Mouse (Mus musculus) limb, embryonic 14.5 days (tissue): ENCODE data around the gene Mfsd6. TPM values are rescaled to one million over a fixed set of nuclear protein-coding genes. Genes with fewer than 3 reads are reported as not detected.

Source experiments
- ATAC-seq: fragments of 200-750 bp; cut with Nextera tagmentation; 2 replicates; pipeline ENCODE4 v1.8.0; 2017; ENCODE audit warnings: low read depth, moderate number of reproducible peaks, moderate TSS enrichment; ENCODE audit not compliant: low FRiP score
- DNase-seq: peaks from one replicate; pipeline ENCODE4 v3.0.0-alpha.2; 2015; ENCODE audit warnings: low spot score
- H3K27ac ChIP-seq: fragments of 300-500 bp; sonication (generic); replicated peaks from 2 replicates; pipeline ENCODE4 v1.5.1; 2014; ENCODE audit warnings: low read depth, mild to moderate bottlenecking, low read length, moderate library complexity, mixed read lengths
- H3K27me3 ChIP-seq: fragments of 300-500 bp; sonication (generic); 2 replicates; pipeline ENCODE4 v1.6.1; 2014; ENCODE audit warnings: low read length, mixed read lengths; ENCODE audit not compliant: control insufficient read depth, insufficient read depth
- H3K36me3 ChIP-seq: fragments of 300-500 bp; sonication (generic); 2 replicates; pipeline ENCODE4 v1.6.1; 2014; ENCODE audit warnings: mild to moderate bottlenecking, low read length, moderate library complexity, mixed read lengths; ENCODE audit not compliant: control insufficient read depth, insufficient read depth
- H3K4me1 ChIP-seq: fragments of 300-500 bp; sonication (generic); 2 replicates; pipeline ENCODE4 v1.6.1; 2014; ENCODE audit warnings: antibody characterized with exemption, low read length, mixed read lengths; ENCODE audit not compliant: control insufficient read depth, insufficient read depth
- H3K4me2 ChIP-seq: fragments of 300-500 bp; sonication (generic); replicated peaks from 2 replicates; pipeline ENCODE4 v1.6.1; 2014; ENCODE audit warnings: low read depth, mild to moderate bottlenecking, low read length, moderate library complexity; ENCODE audit not compliant: severe bottlenecking
- H3K4me3 ChIP-seq: fragments of 300-500 bp; sonication (generic); replicated peaks from 2 replicates; pipeline ENCODE4 v1.5.1; 2014; ENCODE audit warnings: low read length
- H3K9ac ChIP-seq: fragments of 300-500 bp; sonication (generic); 2 replicates; pipeline ENCODE4 v1.6.1; 2014; ENCODE audit warnings: mild to moderate bottlenecking, low read depth, low read length, moderate library complexity; ENCODE audit not compliant: severe bottlenecking
- H3K9me3 ChIP-seq: fragments of 300-500 bp; sonication (generic); 2 replicates; pipeline ENCODE4 v1.6.1; 2016; ENCODE audit warnings: low read length; ENCODE audit not compliant: control insufficient read depth
- POLR2A ChIP-seq: fragments of 200-500 bp; IDR thresholded peaks from 2 replicates; pipeline ENCODE4 v1.8.0; 2012; ENCODE audit warnings: inconsistent platforms, mild to moderate bottlenecking, moderate library complexity, borderline replicate concordance; ENCODE audit not compliant: insufficient read depth, insufficient read length; ENCODE audit errors: extremely low read depth
- WGBS: fragments of 180-500 bp; shearing (Covaris S2); extraction: QIAGEN DNeasy Blood & Tissue Kit; methylation state at CpG from one replicate; pipeline ENCODE4 v1.1.7; 2014; 5-methylcytosine and 5-hydroxymethylcytosine counted together
- polyA plus RNA-seq, 2 experiments: library from polyadenylated mRNA; depleted of rRNA in 1 of 2; stranded (reverse) in 1 of 2; unstranded in 1 of 2; fragments of >200 nt; fragmentation: Nextera tagmentation in 1 of 2; extraction: Ambion mirVana in 1 of 2; gene quantifications; 2 replicates each; pipeline versions ENCODE4 v1.2.1 to v1.2.3; 2012 to 2014

Gene Mfsd6
- polyA plus RNA-seq, 2 experiments = 2.6 to 3.0 TPM

- peak within 1 kb of the TSS; percentile 55 for H3K4me2 ChIP-seq
- H3K27me3 ChIP-seq = no peaks in the 10 kb centered on the region
- DNase-seq = peak; percentile 93
- H3K36me3 ChIP-seq = no peaks in the 10 kb centered on the region
- TF ChIP-seq POLR2A = 0 out of 2 replicates have a peak, but pooled peaks have one; percentile 39
- H3K4me1 ChIP-seq = peaks cover 4% of the 10 kb centered on the region; the same call in 1 of the 2 replicates
- ATAC-seq = peak; percentile 91
- peak within 1 kb of the TSS; percentile 81 for H3K27ac ChIP-seq
- no peaks in the 10 kb centered on the region for H3K9me3 ChIP-seq
- peak within 1 kb of the TSS; percentile 80 for H3K9ac ChIP-seq
- H3K4me3 ChIP-seq = peak within 1 kb of the TSS; percentile 74
- WGBS = under 1% methylated on average over 38 of the region's 44 CpGs
Measured at GRCm38 (mm10) chr1:52630248-52630936, 96.9 kb downstream of the Mfsd6 start, which contains the start of gene Nemp2. Gene Nemp2, plus strand, starts transcription at chr1:52630703.

GRCm38 (mm10) chr1:52620442-52620841 lies 106.8 kb downstream of the Mfsd6 start:
- H3K4me2 ChIP-seq = no peak overlapping the region
- no peak for DNase-seq
- H3K36me3 ChIP-seq = no peaks in the 10 kb centered on the region
- H3K4me1 ChIP-seq = no peaks in the 10 kb centered on the region
- no peaks in the 10 kb centered on the region for H3K9me3 ChIP-seq
- H3K9ac ChIP-seq = no peak overlapping the region
- no peak for TF ChIP-seq POLR2A
- H3K4me3 ChIP-seq = no peak overlapping the region
- H3K27me3 ChIP-seq = no peaks in the 10 kb centered on the region
- ATAC-seq = no peak
- no peak overlapping the region for H3K27ac ChIP-seq

- no peak for TF ChIP-seq POLR2A
- ATAC-seq = no peak
- 60% methylated on average over 1 of the region's 1 CpGs for WGBS
Measured at GRCm38 (mm10) chr1:52618217-52618616, 109.0 kb downstream of the Mfsd6 start.

GRCm38 (mm10) chr1:52608486-52608885 lies 118.8 kb downstream of the Mfsd6 start:
- H3K9ac ChIP-seq = no peak overlapping the region
- no peaks in the 10 kb centered on the region for H3K9me3 ChIP-seq
- no peak overlapping the region for H3K4me2 ChIP-seq
- ATAC-seq = no peak
- no peak overlapping the region for H3K27ac ChIP-seq
- WGBS = 93% methylated on average over 4 of the region's 4 CpGs
- no peak for TF ChIP-seq POLR2A
- H3K36me3 ChIP-seq = no peaks in the 10 kb centered on the region
- DNase-seq = no peak
- H3K27me3 ChIP-seq = no peaks in the 10 kb centered on the region
- no peak overlapping the region for H3K4me3 ChIP-seq
- H3K4me1 ChIP-seq = no peaks in the 10 kb centered on the region

More at GRCm38 (mm10) chr1:52618217-52618616, 109.0 kb downstream of the Mfsd6 start:
- H3K27me3 ChIP-seq = no peaks in the 10 kb centered on the region
- DNase-seq = no peak
- H3K4me2 ChIP-seq = no peak overlapping the region
- no peaks in the 10 kb centered on the region for H3K36me3 ChIP-seq
- no peak overlapping the region for H3K9ac ChIP-seq
- H3K27ac ChIP-seq = no peak overlapping the region
- H3K4me3 ChIP-seq = no peak overlapping the region
- no peaks in the 10 kb centered on the region for H3K4me1 ChIP-seq
- H3K9me3 ChIP-seq = no peaks in the 10 kb centered on the region

- no peaks in the 10 kb centered on the region for H3K27me3 ChIP-seq
- DNase-seq (no peak), ATAC-seq (no peak)
- no peak for TF ChIP-seq POLR2A
- H3K4me2 ChIP-seq = no peak overlapping the region
- H3K36me3 ChIP-seq = no peaks in the 10 kb centered on the region
- H3K9ac ChIP-seq = no peak overlapping the region
- no peaks in the 10 kb centered on the region for H3K4me1 ChIP-seq
- H3K27ac ChIP-seq = no peak overlapping the region
- H3K9me3 ChIP-seq = no peaks in the 10 kb centered on the region
- WGBS = 80% methylated on average over 1 of the region's 1 CpGs
- H3K4me3 ChIP-seq = no peak overlapping the region
Measured at GRCm38 (mm10) chr1:52607700-52608099, 119.6 kb downstream of the Mfsd6 start.

Other genes with a start within 250 kb of the Mfsd6 start
- 11.3 and 13.5 TPM in 2 replicates for gene Nab1, start 226.8 kb downstream of the Mfsd6 start, polyA plus RNA-seq (2012; rRNA removed)
- gene Nab1, start 226.8 kb downstream of the Mfsd6 start, polyA plus RNA-seq (2014; fragmentation: Nextera tagmentation; extraction: Ambion mirVana) = 22.1 and 25.0 TPM in 2 replicates
- gene Nemp2, start 96.8 kb downstream of the Mfsd6 start, polyA plus RNA-seq (2012; rRNA removed) = 24.7 and 29.9 TPM in 2 replicates
- gene Nemp2, start 96.8 kb downstream of the Mfsd6 start, polyA plus RNA-seq (2014; fragmentation: Nextera tagmentation; extraction: Ambion mirVana) = 11.8 and 11.9 TPM in 2 replicates
- gene Inpp1, start 90.2 kb upstream of the Mfsd6 start, polyA plus RNA-seq (2012; rRNA removed) = 17.2 and 19.9 TPM in 2 replicates
- 14.3 and 15.9 TPM in 2 replicates for gene Inpp1, start 90.2 kb upstream of the Mfsd6 start, polyA plus RNA-seq (2014; fragmentation: Nextera tagmentation; extraction: Ambion mirVana)
- gene Hibch, start 117.5 kb upstream of the Mfsd6 start, polyA plus RNA-seq (2012; rRNA removed) = 18.4 and 20.4 TPM in 2 replicates
- 24.4 and 25.7 TPM in 2 replicates for gene Hibch, start 117.5 kb upstream of the Mfsd6 start, polyA plus RNA-seq (2014; fragmentation: Nextera tagmentation; extraction: Ambion mirVana)